Mouse (Mus musculus): ENCODE measurements around the gene Ost4.

- no peak for TF ChIP-seq BHLHE40 (IDR thresholded peaks at IDR 0.05; ENCODE audit: borderline replicate concordance, low read depth, low read length)
- TF ChIP-seq ELF1 (IDR thresholded peaks at IDR 0.05; ENCODE audit: low read depth, low read length), result no peak
- no peak for TF ChIP-seq MXI1 (IDR thresholded peaks at IDR 0.05; ENCODE audit: low read depth, low read length)
- no peak for TF ChIP-seq POLR2A (IDR thresholded peaks at IDR 0.05; ENCODE audit: control insufficient read depth in 1 of 2, insufficient read depth in 1 of 2, low read depth in 1 of 2, low read length in 2 of 2, poor library complexity in 1 of 2)
- TF ChIP-seq POLR2AphosphoS2 (IDR thresholded peaks at IDR 0.05; ENCODE audit: low read length), result no peak
- no peak for TF ChIP-seq CHD1 (IDR thresholded peaks at IDR 0.05; ENCODE audit: low read depth, low read length)
- TF ChIP-seq CTCF (IDR thresholded peaks at IDR 0.05 in 2 of 3, conservative IDR thresholded peaks at IDR 0.05 in 1 of 3; ENCODE audit: control insufficient read depth in 1 of 3, insufficient read depth in 1 of 3, low read depth in 2 of 3, low read length in 3 of 3, poor library complexity in 1 of 3, severe bottlenecking in 1 of 3), result no peak
- no peak for TF ChIP-seq USF2 (IDR thresholded peaks at IDR 0.05; ENCODE audit: borderline replicate concordance in 1 of 2, insufficient read depth in 1 of 2, low read depth in 1 of 2, low read length in 2 of 2)
- no peak for TF ChIP-seq KAT2A (conservative IDR thresholded peaks at IDR 0.05; ENCODE audit: low read depth, low read length)
- TF ChIP-seq SIN3A (IDR thresholded peaks at IDR 0.05; ENCODE audit: low read length), result no peak
- no peak for TF ChIP-seq POLR2AphosphoS5 (IDR thresholded peaks at IDR 0.05; ENCODE audit: borderline replicate concordance, low read depth, low read length)
- TF ChIP-seq MAZ (IDR thresholded peaks at IDR 0.05; ENCODE audit: low read depth, low read length), result no peak
- no peak for TF ChIP-seq MAX (IDR thresholded peaks at IDR 0.05; ENCODE audit: low read length)
- no peak for TF ChIP-seq SMC3 (IDR thresholded peaks at IDR 0.05; ENCODE audit: low read depth, low read length)
Observed at GRCm38 (mm10) chr5:30925217-30925616, 17.6 kb upstream of the Ost4 start.
